Mouse (Mus musculus) T-cell, adult 2 months (primary cell): Measurements from ENCODE around the gene Tead4.
A peak's percentile ranks its signal among the peaks of the same experiment; 100 is the strongest.
"Not testable (repeated sequence)": the region's sequence is repeated elsewhere in the genome, so short reads cannot be mapped to it uniquely, and the experiment has no call there.

Experiments used
- DNase-seq: peaks from one replicate; pipeline ENCODE4 v3.0.0; 2022; ENCODE audit warnings: low spot score

Gene Tead4

GRCm38 (mm10) chr6:128236581-128236980 lies 64.0 kb downstream of the Tead4 start:
- DNase-seq, result no peak

GRCm38 (mm10) chr6:128234206-128234605 lies 66.4 kb downstream of the Tead4 start:
- no peak for DNase-seq

GRCm38 (mm10) chr6:128232216-128232615 lies 68.4 kb downstream of the Tead4 start:
- DNase-seq, result no peak

- no peak for DNase-seq
Observed at GRCm38 (mm10) chr6:128231741-128232140, 68.9 kb downstream of the Tead4 start.

- DNase-seq, result no peak
Observed at GRCm38 (mm10) chr6:128227438-128228017, 73.1 kb downstream of the Tead4 start.

- DNase-seq, result no peak
Observed at GRCm38 (mm10) chr6:128226941-128227340, 73.7 kb downstream of the Tead4 start.

- DNase-seq, result no peak
Observed at GRCm38 (mm10) chr6:128225846-128226176, 74.8 kb downstream of the Tead4 start.

GRCm38 (mm10) chr6:128225009-128225845 lies 75.4 kb downstream of the Tead4 start:
- no peak for DNase-seq

- no peak for DNase-seq
Observed at GRCm38 (mm10) chr6:128223159-128223558, 77.5 kb downstream of the Tead4 start.

- not testable (repeated sequence) for DNase-seq
Observed at GRCm38 (mm10) chr6:128215004-128215403, 85.6 kb downstream of the Tead4 start.

GRCm38 (mm10) chr6:128209199-128209598 lies 91.4 kb downstream of the Tead4 start:
- not testable (repeated sequence) for DNase-seq

GRCm38 (mm10) chr6:128208491-128209170 lies 92.0 kb downstream of the Tead4 start:
- no peak for DNase-seq

- no peak for DNase-seq
Observed at GRCm38 (mm10) chr6:128203557-128203956, 97.1 kb downstream of the Tead4 start.

GRCm38 (mm10) chr6:128200847-128201640 lies 99.6 kb downstream of the Tead4 start:
- peak; percentile 76 for DNase-seq

GRCm38 (mm10) chr6:128200116-128200846 lies 100.3 kb downstream of the Tead4 start:
- peak; percentile 98 for DNase-seq

- DNase-seq, result no peak
Observed at GRCm38 (mm10) chr6:128183521-128183920, 117.1 kb downstream of the Tead4 start.

- no peak for DNase-seq
Observed at GRCm38 (mm10) chr6:128181176-128181575, 119.4 kb downstream of the Tead4 start.

GRCm38 (mm10) chr6:128179651-128180050 lies 121.0 kb downstream of the Tead4 start:
- no peak for DNase-seq

GRCm38 (mm10) chr6:128179247-128179646 lies 121.4 kb downstream of the Tead4 start:
- no peak for DNase-seq

- no peak for DNase-seq
Observed at GRCm38 (mm10) chr6:128178681-128179080, 121.9 kb downstream of the Tead4 start.
